Mouse (Mus musculus) erythroblast, embryonic 14.5 days (primary cell): Measurements from ENCODE around the gene Fstl1.

Experiments
- GATA1 ChIP-seq: IDR thresholded peaks from 2 replicates; pipeline ENCODE4 v1.6.1; 2012; ENCODE audit warnings: low read length, inconsistent platforms, mixed read lengths
- TAL1 ChIP-seq: IDR thresholded peaks from 3 replicates; pipeline ENCODE4 v1.6.1; 2012; ENCODE audit warnings: low read length, inconsistent platforms, mixed read lengths

- no peak for TF ChIP-seq GATA1
- no peak for TF ChIP-seq TAL1
Measured at GRCm38 (mm10) chr16:37730293-37730835, 46.3 kb upstream of the Fstl1 start.
